Mouse (Mus musculus) ES-Bruce4 (cell line): ENCODE measurements around the gene Zfp607a. TPM values are rescaled to one million over a fixed set of nuclear protein-coding genes. Genes with fewer than 3 reads are reported as not detected.
"Not testable (repeated sequence)": the region's sequence is repeated elsewhere in the genome, so short reads cannot be mapped to it uniquely, and the experiment has no call there.

Experiments
- H3K27ac ChIP-seq: 2 replicates; pipeline ENCODE4 v1.5.1; 2012; ENCODE audit warnings: low read length, inconsistent platforms; ENCODE audit not compliant: insufficient read depth
- H3K27me3 ChIP-seq: 2 replicates; pipeline ENCODE4 v1.6.1; 2012; ENCODE audit warnings: mild to moderate bottlenecking, low read length, inconsistent platforms; ENCODE audit not compliant: control insufficient read depth, poor library complexity, insufficient read depth, severe bottlenecking
- H3K36me3 ChIP-seq: 2 replicates; pipeline ENCODE4 v1.6.1; 2012; ENCODE audit warnings: inconsistent platforms, mild to moderate bottlenecking, low read length, moderate library complexity; ENCODE audit not compliant: control insufficient read depth, poor library complexity, insufficient read depth, severe bottlenecking
- H3K4me1 ChIP-seq: one replicate; pipeline ENCODE4 v1.8.1; 2011; ENCODE audit warnings: low read length; ENCODE audit not compliant: control insufficient read depth, insufficient read depth
- H3K4me3 ChIP-seq: 2 replicates; pipeline ENCODE4 v1.5.1; 2011; ENCODE audit warnings: low read depth, mild to moderate bottlenecking, low read length
- H3K9ac ChIP-seq: 2 replicates; pipeline ENCODE4 v1.6.1; 2012; ENCODE audit warnings: low read depth, mild to moderate bottlenecking, inconsistent platforms; ENCODE audit not compliant: poor library complexity, severe bottlenecking
- H3K9me3 ChIP-seq: replicated peaks from 2 replicates; pipeline ENCODE4 v1.6.1; 2012; ENCODE audit warnings: mild to moderate bottlenecking, low read length, inconsistent platforms; ENCODE audit not compliant: control insufficient read depth, poor library complexity, insufficient read depth, severe bottlenecking
- CTCF ChIP-seq: IDR thresholded peaks from one replicate; pipeline ENCODE4 v1.8.1; 2011; ENCODE audit warnings: low read depth, low read length
- EP300 ChIP-seq: IDR thresholded peaks from 2 replicates; pipeline ENCODE4 v1.6.1; 2011; ENCODE audit warnings: low read depth, low read length; ENCODE audit not compliant: insufficient read depth
- POLR2A ChIP-seq: IDR thresholded peaks from one replicate; pipeline ENCODE4 v1.8.1; 2011; ENCODE audit warnings: low read length; ENCODE audit not compliant: insufficient read depth
- polyA plus RNA-seq: library from polyadenylated mRNA; stranded (reverse); fragments of >200 nt; gene quantifications from 2 replicates; pipeline ENCODE4 v1.2.4, GENCODE M21; 2011; ENCODE audit warnings: low read depth; ENCODE audit not compliant: missing spikeins, insufficient read depth, insufficient read length

The Zfp607a gene
- polyA plus RNA-seq, 1 experiment = 1.8 TPM

- peak within 1 kb of the TSS; percentile 78 for H3K27ac ChIP-seq
- peaks cover under 1% of the 10 kb centered on the region; the same call in 1 of the 2 replicates for H3K36me3 ChIP-seq
- H3K27me3 ChIP-seq = no peaks in the 10 kb centered on the region
- peak within 1 kb of the TSS; percentile 77 for H3K4me3 ChIP-seq
- no peaks in the 10 kb centered on the region for H3K9me3 ChIP-seq
- H3K9ac ChIP-seq = peak within 1 kb of the TSS; percentile 58
- TF ChIP-seq POLR2A (no peak), EP300 (no peak), CTCF (no peak)
- peaks cover 4% of the 10 kb centered on the region for H3K4me1 ChIP-seq
Observed at GRCm38 (mm10) chr7:27838323-27839249, 18.7 kb upstream of the Zfp607a start, which contains the start of gene Zfp59. Gene Zfp59 (plus strand): TSS chr7:27838607.

DNA sequence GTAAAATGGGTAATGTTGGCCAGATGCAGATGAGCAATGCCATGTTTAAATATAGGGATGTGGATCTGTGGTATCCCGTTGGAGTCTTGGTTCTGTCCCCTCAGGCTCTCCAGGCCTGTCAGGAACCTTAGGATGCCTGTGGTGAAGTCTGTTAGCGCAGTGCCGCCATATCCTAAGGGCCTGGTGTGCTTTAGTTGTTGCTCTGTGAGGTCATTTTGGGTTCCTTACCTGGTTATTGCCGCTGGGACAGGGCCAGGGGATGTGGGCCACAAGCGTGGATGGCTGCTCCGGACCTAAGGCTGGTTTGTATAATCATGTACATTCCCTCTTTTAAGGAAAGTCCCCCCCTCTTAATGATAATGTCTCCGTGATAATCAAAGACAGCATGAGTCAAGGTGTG is 17.7 kb upstream of the Zfp607a start:
- peak overlapping the region; percentile 58 for H3K9ac ChIP-seq
- H3K36me3 ChIP-seq = peaks cover 6% of the 10 kb centered on the region
- peak overlapping the region; percentile 78 for H3K27ac ChIP-seq
- H3K9me3 ChIP-seq = no peaks in the 10 kb centered on the region
- peaks cover 4% of the 10 kb centered on the region for H3K4me1 ChIP-seq
- TF ChIP-seq POLR2A (no peak), EP300 (no peak), CTCF (no peak)
- H3K27me3 ChIP-seq = no peaks in the 10 kb centered on the region
- H3K4me3 ChIP-seq = peak overlapping the region; percentile 40

DNA sequence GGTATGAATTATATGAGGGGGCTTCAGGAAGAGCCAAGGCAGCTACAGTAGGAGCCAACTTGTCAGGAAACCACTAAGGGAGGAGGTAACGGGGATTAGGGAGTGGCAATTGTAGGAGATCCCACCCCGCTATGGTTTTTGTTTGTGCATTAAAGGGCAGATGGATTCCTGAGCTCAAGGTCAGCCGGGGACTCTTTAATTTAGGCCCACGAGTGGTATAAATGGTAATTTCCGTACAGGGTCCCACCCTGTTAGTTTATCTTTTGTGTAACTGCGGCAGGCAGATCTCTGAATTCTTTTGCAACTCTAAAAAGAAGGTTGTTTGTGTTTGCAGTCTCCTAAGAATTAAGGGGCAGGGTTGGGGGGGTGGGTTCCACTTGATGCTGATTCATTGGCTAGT is 17.2 kb upstream of the Zfp607a start:
- no peak for TF ChIP-seq POLR2A
- no peak for TF ChIP-seq EP300
- TF ChIP-seq CTCF = no peak
- peak overlapping the region; percentile 58 for H3K9ac ChIP-seq
- no peaks in the 10 kb centered on the region for H3K27me3 ChIP-seq
- H3K4me1 ChIP-seq = peaks cover 4% of the 10 kb centered on the region
- peaks cover 11% of the 10 kb centered on the region for H3K36me3 ChIP-seq
- no peak overlapping the region for H3K4me3 ChIP-seq
- peak overlapping the region; percentile 78 for H3K27ac ChIP-seq
- H3K9me3 ChIP-seq = no peaks in the 10 kb centered on the region

DNA sequence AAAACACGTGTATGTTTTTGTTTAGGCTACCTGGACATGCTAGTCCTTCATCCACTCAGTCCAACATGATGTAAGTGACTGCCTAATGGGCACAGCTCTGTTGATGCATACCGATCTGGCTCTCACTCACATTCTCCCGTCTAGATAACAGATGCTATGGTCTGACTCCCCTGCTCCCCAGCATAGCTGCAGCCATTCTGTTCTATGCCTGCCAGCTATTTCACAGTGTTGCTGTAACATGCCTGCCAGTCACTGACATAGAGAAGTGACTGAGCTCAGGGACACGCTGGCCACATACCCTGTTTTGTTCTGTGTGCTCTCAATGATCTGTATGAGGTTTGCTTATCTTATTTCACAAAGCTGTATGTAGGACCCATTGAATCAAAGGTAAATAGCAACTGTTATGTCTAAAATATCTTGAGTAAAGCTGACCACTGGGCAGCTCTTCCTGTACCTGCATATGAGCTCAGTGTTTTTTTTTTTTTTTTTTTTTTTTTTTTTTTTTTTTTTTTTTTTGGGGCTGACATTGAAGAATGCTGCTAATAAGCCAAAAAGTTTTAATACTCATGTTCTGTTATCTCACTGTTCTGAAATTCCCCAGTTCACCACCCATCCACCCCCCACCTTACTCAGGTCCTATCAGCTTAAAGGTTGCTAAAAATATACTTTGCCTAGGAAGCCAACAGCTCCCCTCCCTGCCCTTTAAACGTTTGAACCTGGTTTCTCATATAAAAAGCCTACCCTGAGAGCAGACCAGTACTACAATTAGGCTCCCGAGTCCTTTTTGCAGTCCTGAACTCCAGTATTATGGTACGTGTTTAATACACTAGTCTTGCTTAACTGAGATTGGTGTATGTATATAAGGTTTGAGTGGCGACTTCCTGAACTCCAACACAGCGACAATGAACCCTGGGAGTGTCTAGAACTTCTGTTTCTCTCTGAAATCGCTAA is 2.2 kb downstream of the Zfp607a start:
- no peaks in the 10 kb centered on the region for H3K9me3 ChIP-seq
- H3K27me3 ChIP-seq = no peaks in the 10 kb centered on the region
- peak overlapping the region; percentile 19 for H3K27ac ChIP-seq
- TF ChIP-seq POLR2A = no peak
- H3K4me1 ChIP-seq = no peaks in the 10 kb centered on the region
- no peaks in the 10 kb centered on the region for H3K36me3 ChIP-seq
- no peak overlapping the region for H3K4me3 ChIP-seq
- peak overlapping the region; percentile 26; the same call in 1 of the 2 replicates for H3K9ac ChIP-seq

DNA sequence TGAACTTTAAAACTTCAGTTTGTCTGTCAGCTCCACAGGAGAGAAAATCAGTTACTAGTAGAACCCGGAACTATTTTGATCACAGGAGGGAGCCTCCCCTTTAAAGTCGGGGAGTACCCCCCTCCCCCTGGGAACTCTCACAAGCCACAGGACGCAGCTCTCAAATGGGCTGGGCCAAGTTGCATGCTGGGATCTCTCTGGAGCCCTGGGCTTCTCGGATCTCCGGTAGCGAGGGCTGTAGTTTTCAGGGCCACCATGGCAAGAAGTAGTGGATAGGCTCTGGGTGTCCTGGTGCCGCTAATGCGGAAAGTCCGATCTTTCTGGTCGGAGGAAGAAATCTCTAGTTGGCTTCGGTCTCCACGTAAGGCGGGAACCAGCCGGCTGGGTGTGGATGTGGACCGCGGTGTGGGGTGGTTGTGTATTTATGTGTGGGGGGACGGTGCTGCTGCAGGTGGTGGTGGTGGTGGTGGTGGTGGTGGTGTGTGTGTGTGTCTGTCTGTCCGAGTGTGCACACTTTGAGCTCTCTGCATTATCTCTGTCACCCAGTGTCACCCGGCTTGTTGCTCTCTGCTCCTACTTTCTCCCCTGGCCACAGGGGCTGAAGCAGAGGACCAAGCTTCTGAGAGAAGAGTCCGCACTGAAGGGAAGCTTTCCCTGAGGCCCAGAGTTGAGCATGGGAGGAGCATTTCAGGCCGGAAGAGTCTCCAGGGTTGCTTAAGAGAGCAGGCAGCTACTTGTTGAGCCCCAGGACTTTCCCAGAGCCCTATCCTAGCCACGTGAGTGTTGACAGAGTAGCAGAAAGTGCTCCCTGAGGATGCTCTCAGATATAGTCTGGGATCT is 3.3 kb downstream of the Zfp607a start:
- H3K4me1 ChIP-seq = no peaks in the 10 kb centered on the region
- no peak overlapping the region for H3K27ac ChIP-seq
- no peak for TF ChIP-seq POLR2A
- TF ChIP-seq EP300 = no peak
- no peak for TF ChIP-seq CTCF
- no peaks in the 10 kb centered on the region for H3K36me3 ChIP-seq
- no peaks in the 10 kb centered on the region for H3K27me3 ChIP-seq
- H3K4me3 ChIP-seq = peak overlapping the region; percentile 67
- H3K9ac ChIP-seq = peak overlapping the region; percentile 26
- no peaks in the 10 kb centered on the region for H3K9me3 ChIP-seq

DNA sequence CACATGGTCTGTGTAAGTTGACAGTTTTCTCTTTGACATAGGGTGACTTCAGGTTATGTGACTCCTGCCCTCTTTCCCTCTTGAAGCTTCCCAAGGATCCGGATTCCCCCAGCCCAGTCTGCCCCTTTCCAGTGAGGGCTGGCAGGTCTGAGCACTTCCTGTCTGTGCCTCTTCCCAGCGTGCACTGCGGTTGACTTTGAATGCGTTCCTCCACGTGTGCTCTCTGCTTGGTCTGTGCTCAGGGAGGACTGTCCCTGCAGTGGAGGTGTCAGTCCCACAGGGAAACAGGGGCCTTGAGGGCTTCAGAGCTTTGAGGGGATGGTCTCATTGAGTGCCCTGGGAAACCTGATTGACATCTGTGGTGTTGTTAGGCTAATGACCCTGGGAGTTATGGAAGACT is 5.3 kb downstream of the Zfp607a start:
- not testable (repeated sequence) for H3K4me1 ChIP-seq, H3K27me3 ChIP-seq, H3K36me3 ChIP-seq, H3K9ac ChIP-seq, H3K27ac ChIP-seq, H3K4me3 ChIP-seq, H3K9me3 ChIP-seq
